Mouse (Mus musculus) ovary, postnatal 36 days (tissue): ENCODE measurements around the gene Fut9.

Source experiments
- DNase-seq: peaks from one replicate; pipeline ENCODE4 v3.0.0; 2022; ENCODE audit warnings: low spot score, mixed read lengths

The Fut9 gene

GRCm38 (mm10) chr4:25799476-25800283, at the start of gene Fut9:
TSS of gene Fut9 (minus strand) at chr4:25800244.
- peak; percentile 10 for DNase-seq

GRCm38 (mm10) chr4:25815783-25816182, 15.7 kb upstream of the Fut9 start:
- DNase-seq, result no peak

- DNase-seq, result no peak
These were observed 13.3 kb upstream of the Fut9 start for GRCm38 (mm10) chr4:25813340-25813739.

- DNase-seq, result no peak
These were observed 10.0 kb upstream of the Fut9 start for GRCm38 (mm10) chr4:25810058-25810457.

GRCm38 (mm10) chr4:25801751-25802150, 1.7 kb upstream of the Fut9 start:
- no peak for DNase-seq

GRCm38 (mm10) chr4:25800284-25800616, 206 bp upstream of the Fut9 start:
- no peak for DNase-seq

- DNase-seq, result no peak
These were observed 981 bp downstream of the Fut9 start for GRCm38 (mm10) chr4:25799051-25799475.

- DNase-seq, result no peak
These were observed 1.6 kb downstream of the Fut9 start for GRCm38 (mm10) chr4:25798412-25798811.

GRCm38 (mm10) chr4:25796149-25796548, 3.9 kb downstream of the Fut9 start:
- DNase-seq, result no peak

- no peak for DNase-seq
These were observed 14.8 kb downstream of the Fut9 start for GRCm38 (mm10) chr4:25785276-25785675.

- no peak for DNase-seq
These were observed 31.4 kb downstream of the Fut9 start for GRCm38 (mm10) chr4:25768657-25769056.

- DNase-seq, result no peak
These were observed 37.0 kb downstream of the Fut9 start for GRCm38 (mm10) chr4:25763091-25763490.

GRCm38 (mm10) chr4:25757909-25758548, 42.0 kb downstream of the Fut9 start:
- no peak for DNase-seq

- DNase-seq, result no peak
These were observed 58.5 kb downstream of the Fut9 start for GRCm38 (mm10) chr4:25741553-25741952.

GRCm38 (mm10) chr4:25738782-25739181, 61.3 kb downstream of the Fut9 start:
- DNase-seq, result no peak

- DNase-seq, result no peak
These were observed 78.5 kb downstream of the Fut9 start for GRCm38 (mm10) chr4:25721576-25721975.

- DNase-seq, result no peak
These were observed 86.1 kb downstream of the Fut9 start for GRCm38 (mm10) chr4:25713907-25714306.

- no peak for DNase-seq
These were observed 115.1 kb downstream of the Fut9 start for GRCm38 (mm10) chr4:25684976-25685375.

GRCm38 (mm10) chr4:25664196-25664595, 135.8 kb downstream of the Fut9 start:
- no peak for DNase-seq

- DNase-seq, result no peak
These were observed 138.8 kb downstream of the Fut9 start for GRCm38 (mm10) chr4:25661204-25661727.

GRCm38 (mm10) chr4:25658792-25659191, 141.3 kb downstream of the Fut9 start:
- DNase-seq, result no peak

- no peak for DNase-seq
These were observed 148.1 kb downstream of the Fut9 start for GRCm38 (mm10) chr4:25651902-25652301.

- DNase-seq, result no peak
These were observed 151.9 kb downstream of the Fut9 start for GRCm38 (mm10) chr4:25648107-25648506.
